Mouse (Mus musculus) stomach, embryonic 14.5 days (tissue): Measurements from ENCODE around the gene Wdr46. TPM values are rescaled to one million over a fixed set of nuclear protein-coding genes. Genes with fewer than 3 reads are reported as not detected.

ENCODE experiments used
- ATAC-seq: fragments of 200-750 bp; cut with Nextera tagmentation; 2 replicates; pipeline ENCODE4 v1.8.0; 2017; ENCODE audit warnings: low read depth, moderate TSS enrichment; ENCODE audit not compliant: insufficient number of reproducible peaks, insufficient read depth, low FRiP score
- H3K27ac ChIP-seq: fragments of 300-500 bp; sonication (generic); 2 replicates; pipeline ENCODE4 v1.5.1; 2014; ENCODE audit warnings: mild to moderate bottlenecking, low read length, moderate library complexity, mixed read lengths
- H3K27me3 ChIP-seq: fragments of 300-500 bp; sonication (generic); 2 replicates; pipeline ENCODE4 v1.6.1; 2014; ENCODE audit warnings: low read length, control low read depth, mixed read lengths; ENCODE audit not compliant: control insufficient read depth, insufficient read depth
- H3K36me3 ChIP-seq: fragments of 300-500 bp; sonication (generic); 2 replicates; pipeline ENCODE4 v1.6.1; 2014; ENCODE audit warnings: mild to moderate bottlenecking, control low read depth, low read length, moderate library complexity, mixed read lengths; ENCODE audit not compliant: control insufficient read depth, insufficient read depth
- H3K4me1 ChIP-seq: fragments of 300-500 bp; sonication (generic); 2 replicates; pipeline ENCODE4 v1.6.1; 2014; ENCODE audit warnings: low read length, control low read depth, mixed read lengths; ENCODE audit not compliant: control insufficient read depth, insufficient read depth
- H3K4me2 ChIP-seq: fragments of 300-500 bp; sonication (generic); replicated peaks from 2 replicates; pipeline ENCODE4 v1.6.1; 2014; ENCODE audit warnings: low read depth, low read length, control low read depth
- H3K4me3 ChIP-seq: fragments of 300-500 bp; sonication (generic); 2 replicates; pipeline ENCODE4 v1.5.1; 2014; ENCODE audit warnings: low read depth, low read length, control low read depth
- H3K9ac ChIP-seq: fragments of 300-500 bp; sonication (generic); replicated peaks from 2 replicates; pipeline ENCODE4 v1.6.1; 2014; ENCODE audit warnings: low read depth, mild to moderate bottlenecking, control low read depth, low read length, moderate library complexity, mixed read lengths
- H3K9me3 ChIP-seq: fragments of 300-500 bp; sonication (generic); 2 replicates; pipeline ENCODE4 v1.6.1; 2016; ENCODE audit warnings: low read depth, low read length, control low read depth; ENCODE audit not compliant: control insufficient read depth
- WGBS: fragments of 180-500 bp; shearing (Covaris S2); extraction: QIAGEN DNeasy Blood & Tissue Kit; methylation state at CpG from one replicate; pipeline ENCODE4 v1.1.7; 2014; 5-methylcytosine and 5-hydroxymethylcytosine counted together
- polyA plus RNA-seq: library from polyadenylated mRNA; unstranded; fragments of >200 nt; fragmentation: Nextera tagmentation; extraction: Ambion mirVana; gene quantifications from 2 replicates; pipeline ENCODE4 v1.2.1, GENCODE M21; 2014

The Wdr46 gene
- polyA plus RNA-seq, 1 experiment from 2014 or later, result 19.0 TPM

GRCm38 (mm10) chr17:33909077-33909868, 31.2 kb upstream of the Wdr46 start, which contains the start of gene Daxx:
TSS of gene Daxx (plus strand) at chr17:33909414.
- Histone ChIP-seq H3K36me3 (peaks cover 32% of the 10 kb centered on the region), H3K4me2 (peak within 1 kb of the TSS; percentile 71), H3K27me3 (no peaks in the 10 kb centered on the region), H3K27ac (peak within 1 kb of the TSS; percentile 88), H3K9ac (peak within 1 kb of the TSS; percentile 89), H3K9me3 (no peaks in the 10 kb centered on the region), H3K4me1 (peaks cover 8% of the 10 kb centered on the region), H3K4me3 (peak within 1 kb of the TSS; percentile 95)
- WGBS, result under 1% methylated on average over 68 of the region's 68 CpGs
- peak; percentile 97 for ATAC-seq

GRCm38 (mm10) chr17:33909869-33910250, 30.6 kb upstream of the Wdr46 start:
- H3K4me2 ChIP-seq, result peak overlapping the region; percentile 45
- peaks cover 35% of the 10 kb centered on the region for H3K36me3 ChIP-seq
- peak overlapping the region; percentile 89 for H3K9ac ChIP-seq
- peaks cover 9% of the 10 kb centered on the region for H3K4me1 ChIP-seq
- H3K4me3 ChIP-seq, result peak overlapping the region; percentile 95
- no peaks in the 10 kb centered on the region for H3K27me3 ChIP-seq
- H3K27ac ChIP-seq, result peak overlapping the region; percentile 88
- H3K9me3 ChIP-seq, result no peaks in the 10 kb centered on the region
- 0 out of 2 replicates have a peak, but pooled peaks have one; percentile 2 for ATAC-seq
- 0% methylated on average over 14 of the region's 14 CpGs for WGBS

DNA sequence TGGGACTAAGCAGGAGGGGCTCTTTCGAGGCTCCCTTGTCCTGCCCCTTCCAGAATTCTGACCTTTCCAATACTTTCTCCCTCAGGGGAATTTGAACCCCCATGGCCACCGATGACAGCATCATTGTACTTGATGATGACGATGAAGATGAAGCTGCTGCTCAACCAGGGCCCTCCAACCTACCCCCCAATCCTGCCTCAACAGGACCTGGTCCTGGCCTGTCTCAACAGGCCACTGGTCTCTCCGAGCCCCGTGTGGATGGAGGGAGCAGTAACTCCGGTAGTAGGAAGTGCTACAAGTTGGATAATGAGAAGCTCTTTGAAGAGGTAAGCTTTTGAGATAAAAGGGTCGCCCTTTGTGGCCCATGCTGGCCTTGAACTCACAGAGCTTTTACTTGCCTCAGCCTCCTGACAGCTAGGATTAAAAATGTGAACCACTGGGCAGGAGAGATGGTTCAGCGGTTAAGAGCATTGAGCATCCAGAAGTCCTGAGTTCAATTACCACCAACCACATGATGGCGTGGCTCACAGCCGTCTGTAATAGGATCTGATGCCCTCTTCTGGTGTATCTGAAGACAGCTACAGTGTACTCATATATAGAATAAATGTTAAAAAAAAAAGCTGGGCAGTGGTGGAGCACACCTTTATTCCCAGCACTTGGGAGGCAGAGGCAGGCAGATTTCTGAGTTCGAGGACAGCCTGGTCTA, 30.0 kb upstream of the Wdr46 start:
- WGBS, result 46% methylated on average over 11 of the region's 11 CpGs
- Histone ChIP-seq H3K9me3 (no peaks in the 10 kb centered on the region), H3K4me3 (peak overlapping the region; percentile 95), H3K27ac (no peak overlapping the region), H3K36me3 (peaks cover 37% of the 10 kb centered on the region), H3K27me3 (no peaks in the 10 kb centered on the region), H3K4me2 (peak overlapping the region; percentile 45), H3K4me1 (peaks cover 14% of the 10 kb centered on the region), H3K9ac (peak overlapping the region; percentile 89; the same call in 1 of the 2 replicates)
- ATAC-seq, result no peak

DNA sequence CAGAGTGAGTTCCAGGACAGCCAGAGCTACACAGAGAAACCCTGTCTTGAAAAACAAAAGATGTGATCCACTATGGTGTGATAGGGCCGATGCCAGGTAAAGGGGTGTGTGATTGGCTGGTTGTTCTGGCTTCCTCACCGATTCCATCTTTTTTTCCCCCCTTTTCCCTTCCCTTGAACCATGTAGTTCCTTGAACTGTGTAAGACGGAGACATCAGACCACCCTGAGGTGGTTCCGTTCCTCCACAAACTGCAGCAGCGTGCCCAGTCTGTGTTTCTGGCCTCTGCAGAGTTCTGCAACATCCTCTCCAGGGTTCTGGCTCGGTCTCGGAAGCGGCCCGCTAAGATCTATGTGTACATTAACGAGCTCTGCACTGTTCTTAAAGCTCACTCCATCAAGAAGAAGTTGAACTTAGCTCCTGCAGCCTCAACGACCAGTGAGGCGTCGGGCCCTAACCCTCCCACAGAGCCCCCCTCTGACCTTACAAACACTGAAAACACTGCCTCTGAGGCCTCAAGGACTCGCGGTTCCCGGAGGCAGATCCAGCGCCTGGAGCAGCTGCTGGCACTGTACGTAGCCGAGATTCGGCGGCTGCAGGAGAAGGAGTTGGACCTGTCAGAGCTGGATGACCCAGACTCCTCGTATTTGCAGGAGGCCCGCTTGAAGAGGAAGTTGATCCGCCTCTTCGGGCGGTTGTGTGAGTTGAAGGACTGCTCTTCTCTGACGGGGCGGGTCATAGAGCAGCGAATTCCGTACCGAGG, 29.2 kb upstream of the Wdr46 start:
- ATAC-seq, result no peak
- Histone ChIP-seq H3K27me3 (no peaks in the 10 kb centered on the region), H3K4me1 (peaks cover 14% of the 10 kb centered on the region), H3K9me3 (no peaks in the 10 kb centered on the region), H3K27ac (no peak overlapping the region), H3K4me2 (no peak overlapping the region), H3K9ac (no peak overlapping the region), H3K36me3 (peaks cover 37% of the 10 kb centered on the region), H3K4me3 (no peak overlapping the region)
- WGBS, result 88% methylated on average over 31 of the region's 31 CpGs

DNA sequence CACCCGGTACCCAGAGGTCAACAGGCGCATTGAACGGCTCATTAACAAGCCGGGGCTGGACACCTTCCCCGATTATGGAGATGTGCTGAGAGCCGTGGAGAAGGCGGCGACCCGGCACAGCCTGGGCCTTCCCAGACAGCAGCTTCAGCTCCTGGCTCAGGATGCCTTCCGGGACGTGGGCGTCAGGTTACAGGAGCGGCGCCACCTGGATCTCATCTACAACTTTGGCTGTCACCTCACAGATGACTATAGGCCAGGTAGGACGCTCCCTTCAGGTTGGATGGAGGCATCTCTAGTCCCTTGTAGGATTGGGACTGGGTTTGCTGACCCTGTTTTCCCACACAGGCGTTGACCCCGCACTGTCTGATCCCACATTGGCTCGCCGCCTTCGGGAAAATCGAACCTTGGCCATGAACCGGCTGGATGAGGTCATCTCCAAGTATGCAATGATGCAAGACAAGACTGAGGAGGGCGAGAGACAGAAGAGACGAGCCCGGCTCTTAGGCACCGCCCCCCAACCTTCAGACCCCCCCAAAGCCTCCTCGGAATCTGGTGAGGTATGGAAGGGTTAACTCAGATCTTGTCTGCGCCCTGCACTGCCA, 28.5 kb upstream of the Wdr46 start:
- H3K9ac ChIP-seq, result no peak overlapping the region
- 86% methylated on average over 28 of the region's 28 CpGs for WGBS
- H3K27me3 ChIP-seq, result no peaks in the 10 kb centered on the region
- H3K4me3 ChIP-seq, result no peak overlapping the region
- no peak overlapping the region for H3K27ac ChIP-seq
- peaks cover 17% of the 10 kb centered on the region for H3K4me1 ChIP-seq
- H3K36me3 ChIP-seq, result peaks cover 37% of the 10 kb centered on the region
- H3K4me2 ChIP-seq, result no peak overlapping the region
- no peaks in the 10 kb centered on the region for H3K9me3 ChIP-seq
- ATAC-seq, result no peak

- Histone ChIP-seq H3K27me3 (no peaks in the 10 kb centered on the region), H3K4me2 (no peak overlapping the region), H3K4me3 (no peak overlapping the region), H3K27ac (no peak overlapping the region), H3K36me3 (peaks cover 37% of the 10 kb centered on the region), H3K9ac (no peak overlapping the region), H3K9me3 (no peaks in the 10 kb centered on the region), H3K4me1 (peaks cover 16% of the 10 kb centered on the region)
- no peak for ATAC-seq
- WGBS, result 94% methylated on average over 10 of the region's 10 CpGs
Observed at GRCm38 (mm10) chr17:33913264-33913663, 27.2 kb upstream of the Wdr46 start.

DNA sequence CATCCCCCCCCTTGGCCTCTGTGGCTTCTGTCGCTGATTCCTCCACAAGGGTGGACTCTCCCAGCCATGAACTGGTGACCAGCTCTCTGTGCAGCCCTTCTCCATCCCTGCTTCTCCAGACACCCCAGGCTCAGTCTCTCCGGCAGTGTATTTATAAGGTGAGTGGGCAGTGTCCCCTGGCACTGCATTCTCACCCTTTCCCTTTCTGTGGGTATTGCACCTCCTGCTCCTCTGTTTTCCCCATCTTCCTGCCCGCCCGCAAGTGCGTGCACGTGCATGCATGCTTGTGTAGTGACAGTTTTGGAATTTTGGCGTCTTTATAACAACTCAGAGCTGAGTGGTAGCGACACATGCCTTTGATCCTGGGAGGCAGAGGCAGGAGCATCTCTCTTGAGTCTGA, 26.6 kb upstream of the Wdr46 start:
- no peaks in the 10 kb centered on the region for H3K9me3 ChIP-seq
- no peak overlapping the region for H3K9ac ChIP-seq
- H3K27me3 ChIP-seq, result no peaks in the 10 kb centered on the region
- H3K4me2 ChIP-seq, result no peak overlapping the region
- ATAC-seq, result no peak
- WGBS, result 97% methylated on average over 8 of the region's 8 CpGs
- H3K4me3 ChIP-seq, result no peak overlapping the region
- H3K4me1 ChIP-seq, result peaks cover 19% of the 10 kb centered on the region
- peaks cover 37% of the 10 kb centered on the region for H3K36me3 ChIP-seq
- no peak overlapping the region for H3K27ac ChIP-seq

- H3K36me3 ChIP-seq, result peaks cover 37% of the 10 kb centered on the region
- WGBS, result 70% methylated on average over 13 of the region's 13 CpGs
Observed at GRCm38 (mm10) chr17:33914969-33915391, 25.5 kb upstream of the Wdr46 start.

More at GRCm38 (mm10) chr17:33914969-33915391, 25.5 kb upstream of the Wdr46 start:
- Histone ChIP-seq H3K9me3 (no peaks in the 10 kb centered on the region), H3K4me1 (peaks cover 23% of the 10 kb centered on the region), H3K9ac (no peak overlapping the region), H3K27me3 (no peaks in the 10 kb centered on the region), H3K4me3 (no peak overlapping the region; the same call in 1 of the 2 replicates), H3K4me2 (peak overlapping the region; percentile 42; the same call in 1 of the 2 replicates), H3K27ac (no peak overlapping the region)
- no peak for ATAC-seq
